Mouse (Mus musculus): ENCODE data around the gene Tmem150c. TPM values are rescaled to one million over a fixed set of nuclear protein-coding genes. Genes with fewer than 3 reads are reported as not detected.

Tmem150c gene
- 10 to 100 TPM; 76.7 to 79.5 TPM for total RNA-seq (2021)

GRCm38 (mm10) chr5:100159638-100159973 lies at the start of gene Tmem150c:
Gene Tmem150c (minus strand): TSS chr5:100159808.
- DNase-seq (ENCODE audit: extremely low spot score in 1 of 2, low spot score in 1 of 2) = no peak

DNA sequence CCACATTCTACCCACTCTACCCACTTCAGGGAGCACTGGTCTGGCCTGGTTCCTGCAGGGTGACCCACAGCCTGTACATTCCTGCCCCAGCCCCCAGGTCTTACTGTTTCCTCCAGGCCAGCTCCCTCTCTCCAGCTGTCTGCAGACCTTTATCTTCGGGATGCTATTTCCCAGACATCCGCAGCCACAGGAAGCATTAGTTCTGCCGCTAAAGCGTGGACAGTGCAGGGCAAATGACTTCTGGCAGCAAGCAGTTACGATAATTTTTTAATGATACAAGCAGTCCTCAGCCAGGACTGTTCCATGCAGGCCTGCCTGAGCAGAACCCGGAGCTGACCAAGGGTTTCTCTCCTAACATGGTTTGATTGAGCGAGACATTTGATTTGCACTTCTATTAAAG lies 49.5 kb upstream of the Tmem150c start:
- DNase-seq (ENCODE audit: extremely low spot score in 1 of 2, low spot score in 1 of 2) = no peak

- DNase-seq (ENCODE audit: extremely low spot score in 1 of 2, low spot score in 1 of 2) = no peak
These were observed 47.1 kb upstream of the Tmem150c start for GRCm38 (mm10) chr5:100206675-100207074.

DNA sequence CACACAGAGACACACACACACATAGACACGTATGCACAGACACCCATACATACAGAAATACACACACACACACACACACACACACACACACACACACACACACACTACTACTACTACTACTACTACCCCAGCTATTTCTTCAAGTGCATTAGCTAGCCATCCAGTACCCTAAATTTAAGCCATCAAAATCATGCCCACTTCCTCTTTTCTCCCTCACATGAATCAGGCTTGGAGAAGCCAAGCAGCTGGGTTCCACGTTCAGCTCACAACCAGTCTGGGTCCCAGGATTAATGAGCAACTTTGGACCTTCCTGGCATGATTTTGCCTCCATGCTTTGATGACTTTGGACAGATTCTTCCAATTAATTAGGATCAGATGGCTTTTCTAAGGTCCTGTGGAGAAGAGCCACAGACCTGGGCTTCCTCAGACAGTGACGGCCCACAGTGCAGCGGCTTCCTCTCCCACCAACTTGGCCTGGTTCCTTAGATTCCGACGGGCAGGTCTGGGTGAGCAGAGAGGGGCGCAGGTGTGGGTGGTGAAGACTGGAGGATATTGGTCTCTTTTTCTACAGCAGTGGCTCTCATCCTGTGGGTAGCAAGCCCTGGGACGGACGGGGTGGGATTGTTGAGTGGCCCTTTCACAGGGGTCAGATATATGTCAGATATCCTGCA lies 46.0 kb upstream of the Tmem150c start:
- no peak for DNase-seq (ENCODE audit: extremely low spot score in 1 of 2, low spot score in 1 of 2)

- DNase-seq (ENCODE audit: extremely low spot score in 1 of 2, low spot score in 1 of 2) = no peak
These were observed 41.2 kb upstream of the Tmem150c start for GRCm38 (mm10) chr5:100200805-100201204.

DNA sequence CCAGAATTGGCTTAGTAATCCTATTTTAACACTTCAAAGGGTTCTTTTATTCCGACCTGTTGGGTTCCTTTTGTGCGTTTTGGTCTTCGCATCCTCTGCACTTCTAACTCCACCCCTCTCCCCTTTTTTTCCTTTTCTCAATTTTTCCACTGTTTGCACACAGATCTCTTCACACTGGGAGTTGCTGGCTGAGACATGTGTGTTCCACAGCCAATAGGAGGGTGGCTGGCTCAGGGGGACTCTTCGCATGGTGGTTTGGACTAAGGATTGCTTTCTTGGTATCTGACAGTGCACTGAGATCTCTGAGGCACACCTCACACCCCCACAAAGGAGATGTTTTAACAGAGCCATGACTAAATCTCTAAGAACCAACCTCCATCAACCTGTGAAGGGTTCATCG lies 40.7 kb upstream of the Tmem150c start:
- no peak for DNase-seq (ENCODE audit: extremely low spot score in 1 of 2, low spot score in 1 of 2)

GRCm38 (mm10) chr5:100199092-100199853 lies 39.7 kb upstream of the Tmem150c start:
- no peak for DNase-seq (ENCODE audit: extremely low spot score in 1 of 2, low spot score in 1 of 2)

DNA sequence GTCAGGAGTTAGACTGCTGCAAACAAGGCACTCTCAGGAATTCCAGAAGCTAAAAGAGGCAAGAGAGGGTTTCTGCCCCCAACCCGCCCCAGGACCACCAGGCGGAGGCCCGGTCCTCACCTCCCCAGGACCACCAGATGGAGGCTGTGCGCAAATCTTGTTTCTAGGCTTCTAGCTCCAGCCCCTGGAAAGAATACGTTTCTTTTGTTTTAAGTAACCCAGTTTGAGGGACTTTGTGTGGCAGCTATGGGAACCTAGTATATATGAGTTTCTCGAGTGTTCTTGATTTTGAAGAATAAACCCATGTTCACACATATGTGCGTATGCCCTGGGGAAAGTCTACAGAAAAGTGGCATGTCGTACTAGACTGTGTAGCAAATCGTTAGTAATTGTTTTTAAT lies 37.9 kb upstream of the Tmem150c start:
- DNase-seq (ENCODE audit: extremely low spot score in 1 of 2, low spot score in 1 of 2) = no peak

DNA sequence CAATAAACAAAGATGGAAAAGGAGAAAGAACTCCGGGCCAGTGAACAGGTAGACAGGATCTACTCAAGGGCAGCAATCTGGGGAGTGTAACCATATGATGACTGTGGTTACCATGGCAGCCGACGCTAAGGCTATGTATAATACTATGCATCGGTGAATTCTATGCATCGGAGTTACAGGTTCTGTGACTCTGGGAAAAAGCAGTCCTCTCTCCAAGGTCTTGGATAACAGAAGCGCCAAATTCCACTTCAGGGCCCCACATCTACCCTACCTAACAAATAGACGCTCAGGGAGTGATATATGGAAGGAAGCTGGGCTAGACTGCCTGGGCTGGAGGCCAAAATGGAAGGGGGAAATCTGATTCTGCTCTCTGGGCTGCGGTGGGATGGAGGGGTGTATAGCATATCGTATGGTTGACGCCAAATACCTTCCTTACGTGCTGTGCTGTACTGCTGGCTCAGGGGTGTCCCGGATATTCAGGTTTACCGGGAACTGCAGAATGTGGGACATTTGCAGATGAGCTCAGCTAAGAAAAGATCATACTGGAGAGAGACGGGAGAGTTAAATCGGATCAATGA lies 37.3 kb upstream of the Tmem150c start:
- DNase-seq (ENCODE audit: extremely low spot score in 1 of 2, low spot score in 1 of 2) = no peak

DNA sequence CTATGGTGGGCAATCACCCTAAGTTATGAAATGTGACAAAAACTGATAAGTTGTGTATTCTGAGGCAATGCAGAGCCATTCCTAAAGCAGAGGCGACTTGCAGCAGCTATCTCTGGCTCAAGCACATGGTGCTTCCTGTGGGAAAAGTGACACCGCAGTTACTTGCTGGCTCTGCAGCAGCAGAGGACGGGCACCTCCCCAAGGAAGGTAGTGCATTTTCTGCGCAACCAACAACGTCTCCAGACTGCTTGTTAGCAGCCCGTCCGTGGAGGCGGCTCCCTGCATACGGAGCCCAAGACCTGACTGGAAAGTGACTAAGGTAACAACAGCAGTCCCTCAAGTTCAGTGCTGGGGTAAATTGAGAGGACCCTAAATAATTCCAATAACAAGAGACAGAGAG lies 36.8 kb upstream of the Tmem150c start:
- DNase-seq (ENCODE audit: extremely low spot score in 1 of 2, low spot score in 1 of 2) = no peak

GRCm38 (mm10) chr5:100191438-100192190 lies 32.0 kb upstream of the Tmem150c start:
- no peak for DNase-seq (ENCODE audit: extremely low spot score in 1 of 2, low spot score in 1 of 2)

DNA sequence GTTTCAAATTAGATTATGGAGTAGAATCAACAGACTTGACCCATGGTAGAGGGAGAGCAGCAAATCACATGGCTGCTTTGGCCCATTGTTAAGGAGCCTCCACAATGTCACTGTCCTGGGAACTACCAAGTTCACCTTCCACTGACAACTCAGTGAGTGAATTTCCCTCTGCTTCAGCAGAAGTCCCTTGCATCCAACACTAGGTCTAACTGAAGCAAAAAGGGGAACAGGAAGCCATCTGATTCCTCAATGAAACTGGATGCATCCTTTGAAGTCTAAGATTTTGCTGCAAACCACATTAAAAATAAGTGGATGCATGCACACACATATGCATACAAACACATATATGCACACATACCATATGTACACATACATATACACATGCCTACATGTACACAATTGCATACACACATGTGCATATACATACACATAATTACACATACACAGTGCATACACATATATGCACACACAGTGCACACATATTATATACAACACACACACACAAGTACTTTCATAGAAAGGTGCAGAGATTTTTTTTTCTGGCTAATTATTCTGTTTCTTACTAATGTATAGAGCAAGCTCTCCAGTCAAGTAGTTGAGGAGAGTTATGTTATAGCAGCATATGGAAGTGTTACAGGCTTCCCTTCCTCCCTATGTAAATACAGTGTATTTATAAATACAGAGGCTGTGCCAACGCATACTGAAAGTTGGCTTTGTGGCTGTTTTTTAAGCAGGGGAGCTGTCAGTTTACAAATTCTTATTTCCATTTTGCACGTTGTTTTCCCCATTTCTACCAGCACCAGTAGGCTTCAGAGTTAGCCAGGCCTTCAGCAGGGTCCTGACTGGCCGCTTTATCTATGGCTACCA lies 27.7 kb upstream of the Tmem150c start:
- no peak for DNase-seq (ENCODE audit: extremely low spot score in 1 of 2, low spot score in 1 of 2)

GRCm38 (mm10) chr5:100186618-100187017 lies 27.0 kb upstream of the Tmem150c start:
- no peak for DNase-seq (ENCODE audit: extremely low spot score in 1 of 2, low spot score in 1 of 2)

DNA sequence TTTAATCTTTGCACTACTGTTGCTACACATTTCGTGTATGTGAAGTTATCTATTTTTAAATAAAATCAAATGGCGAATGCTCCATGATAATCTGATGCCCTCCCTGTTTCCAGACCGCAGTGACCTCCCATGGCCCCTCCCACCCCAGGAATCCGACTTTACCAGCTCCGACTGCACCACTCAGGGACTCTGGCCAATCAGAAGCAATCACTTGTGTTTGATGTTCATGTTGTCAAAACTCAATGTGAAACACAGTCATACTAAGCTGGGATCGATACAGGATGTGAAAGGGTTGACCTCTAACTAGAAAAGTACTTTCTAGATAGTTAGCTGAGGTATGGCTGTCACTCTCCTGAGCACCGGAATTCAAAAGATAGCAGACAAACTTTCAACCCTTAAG lies 26.3 kb upstream of the Tmem150c start:
- no peak for DNase-seq (ENCODE audit: extremely low spot score in 1 of 2, low spot score in 1 of 2)

- no peak for DNase-seq (ENCODE audit: extremely low spot score in 1 of 2, low spot score in 1 of 2)
These were observed 21.4 kb upstream of the Tmem150c start for GRCm38 (mm10) chr5:100181011-100181410.

- no peak for DNase-seq (ENCODE audit: extremely low spot score in 1 of 2, low spot score in 1 of 2)
These were observed 19.2 kb upstream of the Tmem150c start for GRCm38 (mm10) chr5:100178781-100179165.

- DNase-seq (ENCODE audit: extremely low spot score in 1 of 2, low spot score in 1 of 2) = no peak
These were observed 18.6 kb upstream of the Tmem150c start for GRCm38 (mm10) chr5:100178122-100178780.

DNA sequence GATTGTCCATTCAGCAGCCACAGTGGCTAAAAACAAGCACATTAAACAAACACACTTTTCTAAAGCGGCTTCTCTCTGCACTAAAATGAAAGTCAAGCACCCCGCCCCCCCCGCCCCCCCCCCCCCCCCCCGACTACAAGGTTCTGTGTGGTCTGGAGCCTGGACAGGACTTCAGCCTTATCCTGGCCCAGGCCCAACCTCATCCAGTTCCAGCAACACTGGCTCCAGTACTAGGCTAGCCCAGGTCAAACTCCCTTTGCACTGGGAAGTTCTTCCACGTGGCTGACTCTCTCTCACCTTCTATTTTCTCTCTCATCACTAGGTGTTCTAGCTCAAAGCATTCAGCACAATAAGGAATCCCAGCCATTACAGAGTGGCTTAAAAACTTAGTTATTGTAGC lies 17.9 kb upstream of the Tmem150c start:
- DNase-seq (ENCODE audit: extremely low spot score in 1 of 2, low spot score in 1 of 2) = no peak

DNA sequence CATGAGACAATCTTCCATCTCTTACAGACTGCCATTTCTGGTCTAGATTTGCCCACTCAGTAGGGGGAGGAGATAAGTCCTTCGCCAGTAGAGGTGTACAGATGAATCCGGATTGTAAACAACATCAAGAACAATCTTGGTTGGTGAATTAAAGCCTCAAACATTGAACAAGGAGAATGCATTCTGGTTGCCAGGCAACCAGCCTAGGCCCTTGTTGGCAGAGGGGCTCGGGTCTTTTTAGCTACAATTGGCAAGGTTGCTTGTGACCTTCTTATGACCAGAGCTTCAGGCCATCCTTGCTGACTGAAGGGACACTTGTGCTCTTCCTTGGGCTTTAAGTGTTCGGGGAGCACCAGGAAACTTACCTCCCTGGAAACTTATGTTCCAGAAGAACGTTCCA lies 16.5 kb upstream of the Tmem150c start:
- DNase-seq (ENCODE audit: extremely low spot score in 1 of 2, low spot score in 1 of 2) = no peak

DNA sequence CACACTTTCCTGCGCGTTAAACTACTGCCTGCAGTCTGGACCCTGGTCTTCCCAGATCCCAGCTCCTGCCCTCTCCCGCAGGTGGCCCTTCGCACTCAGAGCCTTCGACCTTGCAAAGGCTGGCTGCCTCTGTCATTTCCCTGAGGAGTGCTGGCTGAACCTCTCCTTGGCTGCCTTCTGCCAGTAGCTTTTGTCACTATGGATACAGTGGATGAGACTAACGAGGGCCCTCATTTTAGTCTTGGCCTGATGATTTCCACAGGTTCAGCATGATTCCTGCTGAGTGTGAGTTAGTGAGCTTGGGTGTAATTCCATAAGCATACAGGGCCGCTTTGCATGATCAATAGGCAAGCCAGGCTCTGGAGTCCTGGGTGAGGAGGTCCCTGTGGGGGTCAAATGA lies 16.0 kb upstream of the Tmem150c start:
- DNase-seq (ENCODE audit: extremely low spot score in 1 of 2, low spot score in 1 of 2) = no peak

All from layer of hippocampus, postnatal 25 days (tissue).